Mouse (Mus musculus) hematopoietic stem cell, adult 5-6 weeks (primary cell): ENCODE data around the gene Dok3. TPM values are rescaled to one million over a fixed set of nuclear protein-coding genes. Genes with fewer than 3 reads are reported as not detected.

Experiments used
- ATAC-seq, 2 experiments: fragments of 125-278 bp in 1 of 2; replicated peaks in 1 of 2; 2 replicates each; pipeline ENCODE4 v1.8.0; 2016 to 2017; ENCODE audit warnings: inconsistent platforms in 2 of 2, mild to moderate bottlenecking in 2 of 2, moderate number of reproducible peaks in 2 of 2, low read depth in 1 of 2, moderate TSS enrichment in 1 of 2; ENCODE audit not compliant: low FRiP score in 2 of 2, poor library complexity in 2 of 2, severe bottlenecking in 2 of 2, insufficient read depth in 1 of 2, low TSS enrichment in 1 of 2
- total RNA-seq: library from RNA; stranded (forward); fragments of 172-1452, 232-1000 nt; gene quantifications from 2 replicates; pipeline ENCODE4 v1.2.3, GENCODE M21; 2017

Gene Dok3
- total RNA-seq, 1 experiment from 2014 or later = 4.1 TPM

DNA sequence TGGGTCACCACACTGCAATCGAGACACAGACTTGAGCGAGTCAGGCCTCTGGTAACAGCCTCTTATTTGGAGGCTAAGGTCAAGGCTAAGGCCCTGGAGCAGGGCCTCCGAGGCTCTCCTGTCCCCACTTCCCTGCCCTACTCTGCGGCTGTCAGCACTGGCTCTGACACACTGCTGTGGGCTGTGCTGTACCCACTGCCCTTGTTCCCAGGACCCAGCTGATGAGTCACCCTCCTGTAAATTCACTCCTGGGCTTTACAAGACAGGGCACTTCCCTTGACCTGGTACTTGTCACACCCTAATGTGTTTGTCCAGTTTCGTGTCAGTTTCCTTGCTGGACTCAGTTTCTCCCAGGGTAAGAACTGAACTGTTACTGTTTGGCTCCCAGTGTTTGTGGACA is 19.3 kb upstream of the Dok3 start:
- no peak for ATAC-seq

DNA sequence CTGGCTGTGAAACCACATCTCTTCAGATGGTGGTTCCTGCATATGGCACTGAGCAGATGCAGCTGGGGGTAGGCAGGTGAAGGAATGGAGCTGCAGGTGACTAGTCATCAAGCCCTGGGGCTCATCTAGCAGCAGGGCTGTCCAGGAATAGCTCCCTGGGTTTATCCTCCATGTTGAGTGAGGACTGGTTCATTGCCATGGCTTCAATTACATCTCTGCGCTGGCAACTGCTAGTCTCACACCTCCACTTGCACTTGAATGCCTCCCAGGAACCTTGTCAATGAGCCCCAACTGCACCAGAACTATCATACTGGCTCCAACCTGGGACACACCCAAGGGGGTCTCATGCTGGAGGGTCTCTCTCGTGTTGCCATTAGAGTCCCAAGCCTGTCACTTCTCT is 18.8 kb upstream of the Dok3 start:
- ATAC-seq = no peak

DNA sequence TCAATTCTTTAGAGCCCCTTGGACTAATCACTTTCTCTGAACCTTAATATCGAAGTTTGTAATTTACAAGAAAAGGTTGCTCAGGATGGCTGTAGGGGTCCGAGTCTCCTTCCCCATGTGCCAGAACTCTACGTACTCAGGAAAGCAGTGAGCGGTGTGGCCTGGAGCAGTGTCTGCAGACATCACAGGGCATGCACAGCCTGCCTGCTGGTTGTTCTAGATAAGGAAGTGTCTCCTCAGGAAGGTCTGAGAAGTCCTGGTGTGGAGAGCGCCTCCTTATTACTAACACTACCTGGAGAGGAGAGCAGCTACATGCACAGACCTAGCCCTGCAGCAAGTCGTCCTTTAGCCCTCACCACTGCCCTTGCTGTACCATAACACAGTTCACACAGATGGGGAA is 15.7 kb upstream of the Dok3 start:
- 0 out of 4 replicates have a peak, but pooled peaks of 1 of the 2 experiments have one; percentile 16 for ATAC-seq

DNA sequence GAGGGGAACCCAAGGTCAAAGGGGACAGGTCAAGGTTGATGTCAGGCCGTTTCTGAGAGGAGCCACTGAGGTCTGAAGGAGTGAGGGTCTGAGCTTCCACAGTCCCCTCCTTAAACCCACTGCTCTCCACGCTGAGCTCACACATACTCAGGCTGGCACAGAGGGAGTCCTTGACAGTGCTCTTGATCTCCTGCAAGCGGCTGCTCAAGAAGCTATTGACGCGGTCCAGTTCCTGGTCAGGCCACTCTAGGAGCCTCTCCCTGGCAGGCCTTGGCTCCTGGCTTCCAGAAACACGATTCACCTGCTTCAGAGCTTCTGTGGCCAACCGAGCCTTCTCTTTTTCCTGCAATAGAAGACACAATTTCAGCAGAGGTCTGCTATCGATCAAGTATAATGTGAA is 14.4 kb upstream of the Dok3 start:
- ATAC-seq = no peak

DNA sequence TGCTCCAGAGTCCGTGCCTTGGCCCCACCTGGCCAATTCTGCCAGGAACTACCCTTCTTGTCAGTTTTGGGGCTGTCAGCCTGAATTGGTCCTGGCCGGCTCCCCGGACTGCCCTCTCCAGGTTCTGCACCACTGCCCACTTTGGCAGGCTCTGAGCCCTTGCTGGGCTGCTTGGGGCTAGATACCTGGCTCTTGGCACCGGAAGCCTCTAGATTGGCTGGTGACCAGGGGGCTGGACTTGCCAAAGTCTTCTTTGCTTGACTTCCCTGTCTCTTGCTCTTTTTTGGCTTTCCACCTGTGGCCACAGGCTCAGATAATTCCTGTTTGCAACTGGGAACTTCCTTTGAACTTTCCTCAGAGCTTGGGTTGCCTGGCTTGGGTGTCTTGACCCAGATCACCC is 13.8 kb upstream of the Dok3 start:
- no peak for ATAC-seq

DNA sequence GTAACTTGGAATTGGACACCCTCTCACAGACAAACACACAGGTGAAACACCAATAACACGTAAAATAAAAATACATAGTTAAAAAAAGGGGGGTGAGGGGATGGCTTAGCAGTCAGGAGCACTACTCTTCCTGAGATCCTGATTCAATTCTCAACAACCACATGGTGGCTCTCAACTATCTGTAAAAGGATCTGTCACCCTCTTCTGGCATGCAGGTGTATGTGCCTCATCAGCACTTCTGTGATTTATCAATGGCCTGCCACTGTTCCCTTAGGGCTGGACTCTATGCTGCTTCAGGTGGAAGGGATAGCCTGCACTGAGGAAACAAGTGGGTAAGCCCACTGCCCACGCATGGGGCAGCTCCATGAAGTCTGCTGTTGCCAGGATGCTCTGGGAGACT is 11.8 kb upstream of the Dok3 start:
- no peak for ATAC-seq

DNA sequence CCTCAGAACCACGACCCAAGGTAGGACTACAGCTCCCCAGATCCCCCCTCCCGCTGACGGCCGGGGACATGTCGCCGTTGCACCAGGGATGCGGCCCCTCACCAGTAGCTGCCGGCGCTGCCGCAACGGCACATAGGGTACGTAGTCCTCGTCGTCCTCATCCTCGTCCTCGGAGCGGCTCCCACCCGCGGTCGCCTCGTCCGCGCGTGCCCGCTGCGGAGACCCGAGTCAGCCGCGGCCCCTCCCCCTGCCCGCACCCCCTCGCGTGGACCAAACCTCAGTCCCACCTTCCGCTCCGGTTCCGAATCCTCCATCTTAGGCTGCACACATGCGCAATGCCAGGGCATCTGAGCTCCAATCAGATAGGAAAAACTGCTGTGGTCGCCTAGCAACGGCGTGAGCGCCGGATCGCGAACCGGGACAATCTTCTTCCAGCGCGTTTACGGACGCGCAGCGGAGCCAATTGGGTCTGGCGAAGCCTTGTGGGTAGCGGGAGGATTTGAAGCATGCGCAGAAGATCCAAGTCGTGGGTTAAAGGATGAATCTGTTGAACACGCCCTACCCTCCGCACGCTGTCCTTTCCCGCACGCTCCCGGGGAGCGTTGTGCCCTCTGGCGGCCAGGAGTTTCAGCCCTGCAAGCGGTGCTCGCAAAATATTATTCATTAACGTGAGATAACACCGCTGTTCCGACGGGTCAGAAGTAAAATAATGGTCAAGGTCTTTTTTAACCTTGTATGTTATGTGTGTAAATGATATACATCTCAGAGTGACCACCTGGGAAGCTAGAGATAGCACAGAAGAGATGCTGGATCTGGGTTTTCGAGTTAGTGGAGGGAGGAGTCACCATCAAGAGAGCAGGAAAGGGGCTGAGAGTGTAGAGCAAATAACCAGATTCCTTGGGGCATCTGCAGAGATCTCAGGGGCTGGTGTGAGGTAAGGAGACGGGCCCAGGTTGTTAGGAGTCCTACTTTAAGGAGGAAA is 7.4 kb upstream of the Dok3 start, which contains the start of gene Ddx41:
Gene Ddx41 (minus strand): TSS at position 465 of the 982 bp plus-strand sequence.
- peak; percentile 93 to 98 for ATAC-seq

DNA sequence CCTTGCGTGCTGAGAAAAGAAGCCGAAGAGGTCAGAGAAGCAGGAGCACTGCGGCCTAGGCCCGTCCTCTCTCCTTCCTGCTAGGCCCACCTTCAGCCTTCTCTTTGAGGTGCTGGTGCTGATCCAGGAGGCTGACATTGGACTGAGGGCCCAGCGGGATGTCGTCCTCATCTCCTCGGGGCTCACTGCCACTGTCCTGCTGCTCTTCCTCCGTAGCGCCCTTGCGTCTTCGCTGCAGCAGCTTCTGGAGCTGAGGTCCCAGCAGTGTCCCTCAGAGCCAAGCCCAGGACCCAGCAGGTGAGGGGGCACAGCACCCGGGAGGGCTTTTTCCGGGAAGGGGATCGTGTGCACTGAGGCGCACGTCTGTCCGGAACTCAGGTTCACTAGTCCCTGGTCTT is 6.7 kb upstream of the Dok3 start:
- no peak for ATAC-seq

DNA sequence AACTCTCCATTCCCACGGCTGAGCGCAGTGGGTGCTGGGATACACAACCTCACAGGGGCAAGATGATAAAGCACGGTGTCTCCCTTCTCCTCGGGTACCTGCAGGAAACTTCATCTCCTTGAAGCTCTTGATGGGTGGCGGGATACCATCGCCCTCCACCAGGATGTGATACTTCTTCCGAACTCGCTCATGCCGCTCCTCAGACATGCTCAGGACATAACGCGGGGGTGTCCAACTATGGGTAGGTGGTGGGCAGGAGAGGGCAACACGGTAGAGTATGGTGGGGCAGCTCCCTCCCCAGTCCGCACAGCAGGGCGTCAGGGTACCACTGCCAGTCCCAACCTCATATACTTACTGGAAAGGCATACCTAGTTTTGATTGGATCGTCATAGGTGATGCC is 6.1 kb upstream of the Dok3 start:
- ATAC-seq = no peak

DNA sequence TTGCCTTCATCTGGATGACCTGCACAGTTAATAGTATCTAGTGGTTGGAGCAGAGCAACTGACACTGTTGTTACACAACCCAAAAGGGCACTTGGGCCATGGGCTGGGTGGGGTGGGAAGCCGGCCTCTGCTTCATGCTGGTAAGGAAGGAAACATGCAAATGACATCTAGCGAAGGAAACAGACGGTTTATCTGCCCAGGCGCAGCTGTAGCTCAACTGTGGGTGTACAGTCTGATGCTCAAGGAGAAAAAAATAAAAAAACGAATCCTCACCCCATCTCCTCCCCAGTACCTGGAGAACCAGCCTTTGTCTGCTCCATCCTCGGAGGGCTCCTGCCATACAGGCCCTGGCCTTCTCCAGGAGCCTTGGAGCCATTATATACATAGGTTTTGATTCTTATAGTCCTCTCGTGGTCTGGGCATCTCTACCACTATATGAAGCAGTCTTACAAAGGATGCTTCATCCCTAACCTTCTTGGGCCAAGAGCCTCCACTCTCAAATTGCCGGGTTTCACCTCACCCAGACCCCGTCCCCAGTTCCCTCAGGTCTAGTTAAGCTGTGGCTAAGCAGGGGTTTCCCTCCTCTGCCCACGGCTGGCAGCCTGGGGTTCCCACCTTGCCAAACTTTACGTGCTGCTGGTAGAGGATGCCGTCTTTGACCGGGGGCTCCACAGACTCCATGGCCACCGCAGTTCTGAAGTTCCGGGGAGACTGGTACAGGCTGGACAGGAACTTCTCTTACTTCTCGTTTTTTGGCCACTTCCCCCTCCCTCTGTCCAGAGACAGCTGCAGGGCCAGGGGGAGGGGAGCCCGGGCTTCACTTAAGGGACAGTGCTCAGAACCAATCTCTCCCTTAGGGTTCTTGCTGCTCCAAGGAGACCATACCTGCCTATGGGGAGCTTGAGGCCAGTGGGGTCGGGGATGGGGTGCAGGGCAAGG is 993 bp downstream of the Dok3 start:
- ATAC-seq = peak; percentile 38 to 41; a peak in 3 of 4 replicates

DNA sequence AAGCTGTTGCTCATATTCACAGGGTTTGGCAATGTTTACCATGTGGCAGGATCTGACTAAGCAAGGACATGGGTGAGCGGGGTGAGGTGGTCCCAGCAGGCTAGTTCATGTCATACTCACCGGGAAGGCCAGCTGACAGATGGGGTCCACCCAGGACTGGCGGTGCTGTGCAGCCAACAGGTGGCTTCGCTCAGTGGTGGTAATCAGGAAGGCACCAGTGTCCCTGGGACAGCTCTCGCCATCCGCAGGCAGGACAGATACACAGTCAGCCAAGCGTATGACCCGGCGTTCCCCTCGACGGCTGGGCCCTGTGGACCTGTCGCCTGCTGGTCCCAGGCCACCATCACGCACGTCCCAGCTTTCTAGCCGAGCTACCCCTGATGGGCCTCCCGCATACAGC is 1.9 kb downstream of the Dok3 start:
- no peak for ATAC-seq

DNA sequence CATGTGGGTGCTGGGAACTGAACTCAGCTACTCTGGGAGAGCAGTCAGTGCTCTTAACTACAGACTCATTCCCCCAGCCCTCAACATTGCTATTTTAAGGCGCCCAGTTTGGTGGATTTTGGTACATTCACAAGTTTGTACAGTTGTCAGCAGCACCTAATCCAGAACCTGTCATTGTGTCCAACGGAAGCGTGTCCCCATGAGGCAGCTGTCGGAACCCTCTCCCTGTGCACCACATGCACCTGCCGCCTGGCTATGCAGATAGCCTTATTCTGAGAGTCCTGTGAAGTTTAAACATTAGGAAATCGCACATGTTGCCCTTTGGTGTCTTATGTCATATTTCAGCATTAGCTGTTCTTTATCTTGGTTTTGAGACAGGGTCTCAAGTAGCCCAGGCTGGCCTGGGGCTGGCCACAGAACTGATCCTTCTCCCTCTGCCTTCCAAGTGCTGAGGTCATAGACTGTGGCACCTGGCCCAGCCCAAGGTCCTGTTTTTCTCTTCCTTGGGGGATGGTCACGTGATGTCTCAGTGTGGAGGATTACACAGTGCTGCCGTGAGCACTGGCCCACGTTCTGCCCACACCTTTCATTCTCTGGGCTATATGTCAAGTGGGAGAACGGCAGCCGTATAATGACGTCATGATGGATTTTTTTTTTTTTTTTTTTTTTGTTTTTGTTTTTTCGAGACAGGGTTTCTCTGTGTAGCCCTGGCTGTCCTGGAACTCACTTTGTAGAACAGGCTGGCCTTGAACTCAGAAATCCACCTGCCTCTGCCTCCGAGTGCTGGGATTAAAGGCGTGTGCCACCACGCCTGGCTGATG is 3.2 kb downstream of the Dok3 start:
- peak; percentile 44 to 53 for ATAC-seq

DNA sequence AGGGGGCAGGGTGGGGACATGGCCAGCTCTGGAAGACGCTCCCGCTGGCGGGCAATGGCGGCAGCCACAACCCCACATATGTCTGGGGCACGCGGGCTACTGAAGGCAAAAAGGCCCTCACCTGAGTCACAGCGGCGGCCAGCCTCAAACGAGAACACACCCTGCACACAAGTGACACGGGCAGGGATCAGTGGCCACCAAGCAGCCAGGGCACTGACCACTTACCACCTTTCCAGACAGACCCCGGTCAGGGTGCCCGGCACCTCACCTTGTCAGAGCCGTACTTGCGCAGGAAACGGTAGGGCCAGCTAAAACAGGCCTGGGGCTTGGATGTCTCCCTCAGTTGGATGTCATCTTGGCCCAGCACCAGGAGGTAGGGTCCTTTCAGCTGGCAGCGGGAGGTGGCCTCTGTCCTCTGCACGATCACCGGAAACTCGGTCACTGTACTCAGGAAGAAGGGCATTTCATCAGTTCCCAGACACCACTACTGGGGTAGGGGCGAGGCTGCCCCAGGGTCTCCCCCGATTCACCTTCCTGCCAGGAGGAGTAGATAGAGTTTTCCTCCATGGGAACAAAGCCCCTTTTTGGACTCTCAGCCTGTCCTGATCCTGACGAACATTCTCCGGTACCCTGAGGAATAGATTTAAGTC is 5.0 kb downstream of the Dok3 start:
- ATAC-seq = no peak

DNA sequence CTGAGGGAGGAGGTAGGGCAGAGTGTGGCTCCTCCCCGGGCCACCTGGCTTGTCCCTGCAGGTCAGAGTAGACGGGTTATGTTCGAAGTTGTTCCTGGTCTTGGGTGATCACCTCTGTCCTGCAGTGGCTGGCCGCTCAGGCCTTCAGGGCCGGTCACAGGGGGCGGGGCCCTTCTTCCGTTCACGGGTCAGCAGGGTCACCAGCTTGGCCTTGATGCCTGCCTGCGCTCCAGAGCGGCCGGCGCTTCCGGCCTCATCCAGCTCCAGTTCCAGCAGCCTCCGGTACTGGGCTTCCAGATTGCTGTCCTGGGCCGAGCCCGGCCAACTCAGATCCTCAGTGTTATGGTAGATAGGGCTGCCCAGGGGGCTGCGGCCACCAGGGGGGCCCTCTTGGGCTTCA is 5.8 kb downstream of the Dok3 start:
- ATAC-seq = no peak

DNA sequence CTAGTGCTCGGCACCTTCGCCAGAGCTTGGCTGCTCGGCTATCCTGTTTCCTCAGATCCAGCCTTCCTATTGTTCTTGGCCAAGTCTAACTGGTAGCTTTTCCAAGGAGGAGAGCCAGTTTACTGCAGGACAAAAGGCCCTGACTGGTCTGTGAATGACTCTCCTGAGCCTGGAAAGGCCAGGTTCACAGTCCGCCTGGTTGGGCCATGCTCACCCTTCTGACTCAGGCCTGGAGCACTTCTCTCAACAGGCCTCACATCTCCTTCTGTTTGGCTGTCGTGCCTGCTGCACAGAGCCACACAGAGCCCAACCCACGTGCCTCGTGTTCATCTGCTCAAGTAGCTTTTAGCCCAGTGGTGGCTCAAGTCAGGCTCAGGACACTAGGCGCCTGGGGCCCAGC is 6.4 kb downstream of the Dok3 start:
- no peak for ATAC-seq

DNA sequence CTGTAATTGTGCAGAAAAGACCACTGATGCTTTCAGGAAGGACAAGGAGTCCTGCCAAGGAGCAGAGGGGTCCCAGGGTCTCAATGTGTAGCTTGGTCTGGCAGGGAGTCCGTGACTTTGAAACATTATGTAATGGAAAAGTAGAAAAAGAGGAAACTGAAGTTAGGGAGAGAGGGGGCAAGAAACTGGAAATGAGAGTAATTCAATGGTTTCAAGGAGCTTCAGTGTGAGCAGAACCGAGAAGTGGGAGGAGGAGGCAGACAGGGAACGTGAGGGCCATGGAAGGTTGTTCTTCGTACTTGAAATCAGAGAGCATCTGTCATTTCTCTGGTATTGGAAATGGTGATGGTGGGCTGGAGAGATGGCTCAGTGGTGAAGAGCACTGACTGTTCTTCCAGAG is 9.5 kb downstream of the Dok3 start:
- ATAC-seq = peak in 1 of 2 experiments; percentile 17; a peak in 1 of 4 replicates

DNA sequence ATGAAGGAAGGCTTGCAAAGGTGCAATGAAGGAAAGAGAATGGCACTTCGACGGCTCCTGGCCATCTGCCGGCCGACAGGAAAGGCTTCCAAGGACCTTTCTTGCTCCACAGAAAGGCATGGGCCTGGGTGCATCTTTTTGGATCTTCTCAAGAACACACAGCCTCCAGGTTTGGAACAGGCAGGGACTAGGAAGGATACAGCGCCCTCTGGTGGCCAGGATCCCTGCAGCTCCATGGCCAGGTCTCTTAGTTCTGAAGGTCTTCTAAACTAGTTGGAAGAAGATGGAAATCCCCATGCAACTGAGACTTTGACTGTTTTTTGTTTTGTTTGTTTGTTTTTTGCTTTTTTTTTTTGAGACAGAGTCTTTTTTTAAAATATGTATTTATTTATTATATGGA is 12.1 kb downstream of the Dok3 start:
- ATAC-seq = peak; percentile 34 to 43; a peak in 1 of 4 replicates
